In the genomic region with DNA sequence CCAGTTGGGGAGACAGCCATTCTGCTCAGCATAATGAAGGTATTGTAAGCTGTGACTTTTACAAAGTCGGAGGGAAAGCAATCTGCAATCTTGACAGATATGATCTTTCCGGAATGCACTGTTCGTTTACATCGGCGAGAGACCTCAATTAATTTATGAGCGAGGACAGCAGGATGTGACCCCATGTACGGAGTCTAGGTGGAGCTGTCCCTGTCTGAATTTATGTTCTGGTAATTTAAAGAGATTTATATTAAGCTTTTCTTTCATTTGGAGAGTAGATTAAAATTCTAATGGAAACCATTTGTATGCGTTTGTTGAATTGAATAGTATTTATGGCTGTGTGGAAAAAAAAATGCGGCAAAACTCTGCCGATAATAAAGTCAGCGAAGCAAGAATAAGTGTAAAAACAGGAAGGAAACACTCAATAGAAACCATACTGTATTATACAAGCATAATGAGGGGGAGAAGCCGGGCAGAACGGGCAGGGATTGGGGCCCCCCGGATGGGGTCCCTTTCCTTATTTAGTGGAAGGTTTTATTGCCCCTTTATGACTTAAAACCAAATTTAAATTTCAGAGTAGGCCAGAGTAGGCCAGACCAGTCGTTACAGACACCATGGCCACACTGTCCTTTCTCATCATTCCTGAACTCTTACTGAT, we compare ENCODE assay signal across 33 mouse cellular contexts. TPM values are rescaled to one million over a fixed set of nuclear protein-coding genes. Genes with fewer than 3 reads are reported as not detected.
DNase-seq lines count a peak whose midpoint lies in the region; ATAC-seq lines count a peak whose summit lies in the region.
"Had no signal": no experiment of that assay in that cellular context is flagged by ENCODE, and none has a peak within 500 bp of the region (broad histone marks: within the 10 kb centered on the region; RNA-seq: fewer than 3 reads in every experiment).

No protein-coding gene starts in this region.

- peak overlapping the region; percentile 34; the same call in 1 of the 2 replicates for H3K4me2 ChIP-seq in kidney, embryonic 16.5 days (replicated peaks; ENCODE audit: low read depth, low read length)
- H3K4me2 ChIP-seq in neural tube, embryonic 12.5 days (replicated peaks): peak overlapping the region; percentile 30; the same call in 1 of the 2 replicates
- no peak overlapping the region for H3K4me2 ChIP-seq in neural tube, embryonic 15.5 days
- H3K4me2 ChIP-seq in neural tube, embryonic 14.5 days (ENCODE audit: low read depth, low read length): no peak overlapping the region
- H3K4me2 ChIP-seq: embryonic facial prominence, embryonic 15.5 days; forebrain, embryonic 13.5 days; heart, embryonic 13.5 days; hindbrain, embryonic 15.5 days; liver, embryonic 12.5 days; midbrain, embryonic 15.5 days had no signal

- H3K9ac ChIP-seq in kidney, embryonic 16.5 days (replicated peaks; ENCODE audit: low read length): no peak overlapping the region
- H3K9ac ChIP-seq in neural tube, embryonic 12.5 days: no peak overlapping the region
- H3K9ac ChIP-seq in neural tube, embryonic 15.5 days (replicated peaks): no peak overlapping the region
- no peak overlapping the region for H3K9ac ChIP-seq in neural tube, embryonic 14.5 days (replicated peaks; ENCODE audit: low read depth, low read length)
- H3K9ac ChIP-seq: embryonic facial prominence, embryonic 15.5 days; forebrain, embryonic 13.5 days; heart, embryonic 13.5 days; hindbrain, embryonic 15.5 days; liver, embryonic 12.5 days; liver, postnatal 0 days; midbrain, embryonic 15.5 days had no signal

- H3K4me3 ChIP-seq in kidney, embryonic 16.5 days (ENCODE audit: low read length): no peak overlapping the region
- no peak overlapping the region for H3K4me3 ChIP-seq in neural tube, embryonic 12.5 days
- H3K4me3 ChIP-seq in neural tube, embryonic 15.5 days (replicated peaks): no peak overlapping the region
- no peak overlapping the region for H3K4me3 ChIP-seq in limb, embryonic 10.5 days
- H3K4me3 ChIP-seq in neural tube, embryonic 14.5 days (ENCODE audit: low read depth, low read length): no peak overlapping the region
- H3K4me3 ChIP-seq: embryonic facial prominence, embryonic 10.5 days; embryonic facial prominence, embryonic 15.5 days; forebrain, embryonic 13.5 days; heart, adult 2 months; heart, embryonic 13.5 days; hindbrain, embryonic 10.5 days; hindbrain, embryonic 15.5 days; liver, embryonic 12.5 days; midbrain, embryonic 15.5 days had no signal

- H3K27me3 ChIP-seq in kidney, embryonic 16.5 days (ENCODE audit: insufficient read depth, low read length): peaks cover 4% of the 10 kb centered on the region; the same call in 1 of the 2 replicates
- no peaks in the 10 kb centered on the region for H3K27me3 ChIP-seq in neural tube, embryonic 12.5 days (replicated peaks)
- H3K27me3 ChIP-seq in neural tube, embryonic 15.5 days (replicated peaks): 0 out of 2 replicates have a peak, but pooled peaks cover 2% of the 10 kb centered on the region
- no peaks in the 10 kb centered on the region for H3K27me3 ChIP-seq in limb, embryonic 10.5 days (ENCODE audit: low read depth, poor library complexity, severe bottlenecking)
- H3K27me3 ChIP-seq in neural tube, embryonic 14.5 days (ENCODE audit: control insufficient read depth, insufficient read depth, low read length): no peaks in the 10 kb centered on the region
- H3K27me3 ChIP-seq: CH12.LX; embryonic facial prominence, embryonic 15.5 days; forebrain, embryonic 13.5 days; heart, embryonic 13.5 days; hindbrain, embryonic 15.5 days; liver, embryonic 12.5 days had no signal

- H3K4me1 ChIP-seq in kidney, embryonic 16.5 days (ENCODE audit: insufficient read depth, low read length): peaks cover 21% of the 10 kb centered on the region
- H3K4me1 ChIP-seq in neural tube, embryonic 12.5 days: peaks cover 18% of the 10 kb centered on the region
- peaks cover 15% of the 10 kb centered on the region for H3K4me1 ChIP-seq in neural tube, embryonic 15.5 days
- peaks cover 38% of the 10 kb centered on the region for H3K4me1 ChIP-seq in limb, embryonic 10.5 days
- H3K4me1 ChIP-seq in neural tube, embryonic 14.5 days (ENCODE audit: control insufficient read depth, insufficient read depth, low read length): peaks cover 11% of the 10 kb centered on the region
- H3K4me1 ChIP-seq: liver, embryonic 12.5 days had no signal

- peak; percentile 57; the same call in 1 of the 2 replicates for ATAC-seq in kidney, embryonic 16.5 days (ENCODE audit: low FRiP score, low TSS enrichment)
- peak; percentile 35; the same call in 1 of the 2 replicates for ATAC-seq in neural tube, embryonic 12.5 days (ENCODE audit: low FRiP score, low read depth)
- no peak for ATAC-seq in neural tube, embryonic 15.5 days (ENCODE audit: low FRiP score)
- peak; percentile 36; the same call in 1 of the 2 replicates for ATAC-seq in neural tube, embryonic 14.5 days (ENCODE audit: low read depth)
- ATAC-seq: activated CD4-positive, CD25-positive, alpha-beta regulatory T cell, adult 4 months; forebrain, embryonic 13.5 days; inflammation-experienced regulatory T-cells, adult 6 months; liver, embryonic 12.5 days; liver, postnatal 0 days; midbrain, embryonic 15.5 days had no signal

- no peaks in the 10 kb centered on the region for H3K36me3 ChIP-seq in kidney, embryonic 16.5 days (ENCODE audit: insufficient read depth, low read length)
- H3K36me3 ChIP-seq in neural tube, embryonic 12.5 days: no peaks in the 10 kb centered on the region
- no peaks in the 10 kb centered on the region for H3K36me3 ChIP-seq in neural tube, embryonic 15.5 days
- H3K36me3 ChIP-seq in limb, embryonic 10.5 days: 0 out of 2 replicates have a peak, but pooled peaks cover 3% of the 10 kb centered on the region
- H3K36me3 ChIP-seq in neural tube, embryonic 14.5 days (ENCODE audit: control insufficient read depth, insufficient read depth, low read length): no peaks in the 10 kb centered on the region
- H3K36me3 ChIP-seq: embryonic facial prominence, embryonic 10.5 days; embryonic facial prominence, embryonic 15.5 days; heart, embryonic 13.5 days; hindbrain, embryonic 10.5 days; hindbrain, embryonic 15.5 days; liver, embryonic 12.5 days; midbrain, embryonic 15.5 days had no signal

- WGBS in kidney, embryonic 16.5 days: 5% methylated on average over 15 of the region's 15 CpGs
- WGBS in neural tube, embryonic 12.5 days: 14% methylated on average over 15 of the region's 15 CpGs
- 9% methylated on average over 15 of the region's 15 CpGs for WGBS in neural tube, embryonic 15.5 days
- WGBS in limb, embryonic 10.5 days: 24% methylated on average over 15 of the region's 15 CpGs
- 11% methylated on average over 15 of the region's 15 CpGs for WGBS in neural tube, embryonic 14.5 days

- peak overlapping the region; percentile 62 for H3K27ac ChIP-seq in kidney, embryonic 16.5 days (ENCODE audit: low read length)
- H3K27ac ChIP-seq in neural tube, embryonic 12.5 days: no peak overlapping the region
- no peak overlapping the region for H3K27ac ChIP-seq in neural tube, embryonic 15.5 days (replicated peaks)
- H3K27ac ChIP-seq in limb, embryonic 10.5 days: peak overlapping the region; percentile 30
- H3K27ac ChIP-seq in neural tube, embryonic 14.5 days (ENCODE audit: low read depth, low read length): no peak overlapping the region
- H3K27ac ChIP-seq: embryonic facial prominence, embryonic 10.5 days; embryonic facial prominence, embryonic 15.5 days; forebrain, embryonic 13.5 days; heart, adult 2 months; heart, embryonic 13.5 days; hindbrain, embryonic 15.5 days; liver, embryonic 12.5 days; macrophage; midbrain, embryonic 15.5 days had no signal

- no peaks in the 10 kb centered on the region for H3K9me3 ChIP-seq in kidney, embryonic 16.5 days (ENCODE audit: low read length)
- H3K9me3 ChIP-seq in neural tube, embryonic 12.5 days: peaks cover 4% of the 10 kb centered on the region; the same call in 1 of the 2 replicates
- no peaks in the 10 kb centered on the region for H3K9me3 ChIP-seq in neural tube, embryonic 15.5 days (replicated peaks)
- H3K9me3 ChIP-seq in limb, embryonic 10.5 days (replicated peaks): no peaks in the 10 kb centered on the region
- H3K9me3 ChIP-seq in neural tube, embryonic 14.5 days (ENCODE audit: control insufficient read depth, low read length): no peaks in the 10 kb centered on the region
- H3K9me3 ChIP-seq: embryonic facial prominence, embryonic 15.5 days; forebrain, embryonic 13.5 days; heart, embryonic 13.5 days; hindbrain, embryonic 15.5 days; liver, embryonic 12.5 days; midbrain, embryonic 15.5 days had no signal

- DNase-seq in kidney, postnatal 10 days: no peak
- no peak for DNase-seq in limb, embryonic 10.5 days (ENCODE audit: low spot score)
- no peak for DNase-seq in left cerebral cortex, adult 9 months (ENCODE audit: low spot score in 2 of 2)
- DNase-seq in heart, adult 9 months (ENCODE audit: low spot score in 2 of 2): no peak
- DNase-seq: adrenal gland, adult 2 months; cerebellum, adult 8-10 months; cerebellum, postnatal 25 days; gastrocnemius, postnatal 36 days; heart, adult 2 months; heart, postnatal 10 days; kidney, adult 18-20 months; layer of hippocampus, adult 9-11 months; liver, postnatal 0 days; lung, postnatal 10 days; right cerebral cortex, adult 18-20 months; spleen, adult 18-20 months; thymus, postnatal 14 days had no signal

RNA-seq across cellular contexts. Expression of a gene that starts 59.8 kb away (rescaled TPM):
- 37.1 and 38.8 TPM in 2 replicates for polyA plus RNA-seq in kidney, embryonic 16.5 days (2015; fragmentation: Nextera tagmentation; extraction: Ambion mirVana)
- polyA plus RNA-seq in neural tube, embryonic 12.5 days (2016; fragmentation: Nextera tagmentation; extraction: Ambion mirVana): 13.1 and 13.4 TPM in 2 replicates
- 11.7 and 15.5 TPM in 2 replicates for polyA plus RNA-seq in neural tube, embryonic 15.5 days (2015; fragmentation: Nextera tagmentation; extraction: Ambion mirVana)
- 61.9 and 72.0 TPM in 2 replicates for polyA plus RNA-seq in limb, embryonic 10.5 days (2016; fragmentation: Nextera tagmentation; extraction: Ambion mirVana)
- polyA plus RNA-seq in neural tube, embryonic 14.5 days (2014; fragmentation: Nextera tagmentation; extraction: Ambion mirVana): 9.9 and 12.9 TPM in 2 replicates

Comparison
In these comparisons a context has a peak if more than half of its experiments do, and no peak if none do; other contexts are left out.
1. H3K4me2 ChIP-seq: peak in kidney, embryonic 16.5 days (single experiment) and neural tube, embryonic 12.5 days (single experiment); none in neural tube, embryonic 15.5 days (single experiment) and neural tube, embryonic 14.5 days (single experiment).
2. H3K27ac ChIP-seq: peak in kidney, embryonic 16.5 days (single experiment) and limb, embryonic 10.5 days (single experiment); none in neural tube, embryonic 12.5 days (single experiment), neural tube, embryonic 15.5 days (single experiment) and neural tube, embryonic 14.5 days (single experiment).